Mouse (Mus musculus) cerebellum, adult 2 months (tissue): ENCODE results near the gene Krtap2-4. TPM values are rescaled to one million over a fixed set of nuclear protein-coding genes. Genes with fewer than 3 reads are reported as not detected.
"Not testable (repeated sequence)": the region's sequence is repeated elsewhere in the genome, so short reads cannot be mapped to it uniquely, and the experiment has no call there.

Source experiments
- DNase-seq, 2 experiments: peaks; one replicate each; pipeline ENCODE4 v3.0.0; 2021
- H3K27ac ChIP-seq: fragments of 200-500 bp; 2 replicates; pipeline ENCODE4 v1.5.1; 2012; ENCODE audit warnings: low read length, control low read depth, inconsistent platforms; ENCODE audit not compliant: insufficient read depth
- H3K27me3 ChIP-seq: fragments of 200-500 bp; 2 replicates; pipeline ENCODE4 v1.6.1; 2012; ENCODE audit warnings: inconsistent platforms, mild to moderate bottlenecking, low read length, moderate library complexity; ENCODE audit not compliant: control insufficient read depth, insufficient read depth
- H3K4me1 ChIP-seq: fragments of 200-500 bp; 2 replicates; pipeline ENCODE4 v1.6.1; 2011; ENCODE audit warnings: low read length; ENCODE audit not compliant: control insufficient read depth, insufficient read depth
- H3K4me3 ChIP-seq: fragments of 200-500 bp; replicated peaks from 2 replicates; pipeline ENCODE3; 2011; ENCODE audit warnings: mild to moderate bottlenecking, low read depth, low read length, control low read depth; ENCODE audit not compliant: insufficient read depth
- CTCF ChIP-seq: fragments of 200-500 bp; IDR thresholded peaks from 2 replicates; pipeline ENCODE4 v1.5.1; 2011; ENCODE audit warnings: low read depth, mild to moderate bottlenecking, control low read depth, low read length, moderate library complexity, borderline replicate concordance; ENCODE audit not compliant: insufficient read depth
- POLR2A ChIP-seq: fragments of 200-500 bp; IDR thresholded peaks from 2 replicates; pipeline ENCODE4 v1.6.1; 2011; ENCODE audit warnings: low read length, control low read depth, borderline replicate concordance; ENCODE audit not compliant: insufficient read depth
- WGBS: fragments of 180-500 bp; shearing (Covaris S2); methylation state at CpG from one replicate; pipeline ENCODE4 v1.1.7; 2018; 5-methylcytosine and 5-hydroxymethylcytosine counted together
- polyA plus RNA-seq: library from polyadenylated mRNA; depleted of rRNA; stranded (reverse); fragments of >200 nt; gene quantifications from 2 replicates; pipeline ENCODE4 v1.2.3, GENCODE M21; 2012; rRNA removed

The Krtap2-4 gene
- not detected in 2 replicates for polyA plus RNA-seq

GRCm38 (mm10) chr11:99614796-99615363 lies at the start of gene Krtap2-4:
Gene Krtap2-4, minus strand, starts transcription at chr11:99614846.
- TF ChIP-seq CTCF = no peak
- TF ChIP-seq POLR2A = no peak
- Histone ChIP-seq H3K4me3 (no peak within 1 kb of the TSS), H3K4me1 (no peaks in the 10 kb centered on the region), H3K27me3 (no peaks in the 10 kb centered on the region), H3K27ac (no peak within 1 kb of the TSS)
- WGBS = 60% methylated on average over 3 of the region's 3 CpGs
- DNase-seq = no peak

- 80% methylated on average over 10 of the region's 10 CpGs for WGBS
- Histone ChIP-seq H3K27ac (no peak overlapping the region), H3K4me1 (no peaks in the 10 kb centered on the region), H3K27me3 (no peaks in the 10 kb centered on the region), H3K4me3 (no peak overlapping the region)
- TF ChIP-seq POLR2A = no peak
- TF ChIP-seq CTCF = no peak
- DNase-seq = no peak
Observed at GRCm38 (mm10) chr11:99662802-99663201, 48.2 kb upstream of the Krtap2-4 start.

- H3K27me3 ChIP-seq = no peaks in the 10 kb centered on the region
- DNase-seq = no peak
- H3K27ac ChIP-seq = no peak overlapping the region
- H3K4me3 ChIP-seq = no peak overlapping the region
- 88% methylated on average over 4 of the region's 4 CpGs for WGBS
- TF ChIP-seq POLR2A (no peak), CTCF (no peak)
- H3K4me1 ChIP-seq = no peaks in the 10 kb centered on the region
Observed at GRCm38 (mm10) chr11:99659256-99659655, 44.6 kb upstream of the Krtap2-4 start.

- not testable (repeated sequence) for H3K4me1 ChIP-seq, DNase-seq, H3K27me3 ChIP-seq, H3K4me3 ChIP-seq, H3K27ac ChIP-seq
- WGBS = 68% methylated on average over 10 of the region's 10 CpGs
Observed at GRCm38 (mm10) chr11:99658467-99659010, 43.9 kb upstream of the Krtap2-4 start, which contains the start of gene Gm11563. Gene Gm11563, minus strand, starts transcription at chr11:99658960.

- 54% methylated on average over 5 of the region's 5 CpGs for WGBS
- H3K4me1 ChIP-seq = no peaks in the 10 kb centered on the region
- no peak for DNase-seq
- TF ChIP-seq CTCF = no peak
- no peak for TF ChIP-seq POLR2A
- no peaks in the 10 kb centered on the region for H3K27me3 ChIP-seq
- H3K27ac ChIP-seq = no peak overlapping the region
- no peak overlapping the region for H3K4me3 ChIP-seq
Observed at GRCm38 (mm10) chr11:99657051-99657450, 42.4 kb upstream of the Krtap2-4 start.

GRCm38 (mm10) chr11:99650136-99650535 lies 35.5 kb upstream of the Krtap2-4 start, which contains the start of gene Gm11555:
Gene Gm11555, minus strand, starts transcription at chr11:99650236.
- no peak for DNase-seq
- Histone ChIP-seq H3K27ac (no peak within 1 kb of the TSS), H3K27me3 (no peaks in the 10 kb centered on the region), H3K4me3 (no peak within 1 kb of the TSS), H3K4me1 (no peaks in the 10 kb centered on the region)
- TF ChIP-seq POLR2A = no peak
- TF ChIP-seq CTCF = no peak
- WGBS = 77% methylated on average over 2 of the region's 2 CpGs

- 58% methylated on average over 15 of the region's 15 CpGs for WGBS
- no peak overlapping the region for H3K4me3 ChIP-seq
- H3K27me3 ChIP-seq = no peaks in the 10 kb centered on the region
- H3K4me1 ChIP-seq = no peaks in the 10 kb centered on the region
- TF ChIP-seq CTCF = no peak
- TF ChIP-seq POLR2A = no peak
- DNase-seq = no peak
- no peak overlapping the region for H3K27ac ChIP-seq
Observed at GRCm38 (mm10) chr11:99646444-99646843, 31.8 kb upstream of the Krtap2-4 start.

GRCm38 (mm10) chr11:99644351-99644750 lies 29.7 kb upstream of the Krtap2-4 start:
- no peak overlapping the region for H3K27ac ChIP-seq
- DNase-seq = no peak
- H3K4me3 ChIP-seq = no peak overlapping the region
- TF ChIP-seq CTCF (no peak), POLR2A (no peak)
- H3K27me3 ChIP-seq = no peaks in the 10 kb centered on the region
- 49% methylated on average over 3 of the region's 3 CpGs for WGBS
- H3K4me1 ChIP-seq = no peaks in the 10 kb centered on the region

GRCm38 (mm10) chr11:99643635-99644139 lies 29.0 kb upstream of the Krtap2-4 start, which contains the start of gene Krtap4-7:
Gene Krtap4-7, minus strand, starts transcription at chr11:99644089.
- 87% methylated on average over 9 of the region's 9 CpGs for WGBS
- not testable (repeated sequence) for DNase-seq, H3K27me3 ChIP-seq, H3K4me3 ChIP-seq, H3K4me1 ChIP-seq, H3K27ac ChIP-seq
